Mouse (Mus musculus) lung, embryonic 14.5 days (tissue): Measurements from ENCODE around the gene Rasgef1b. TPM values are rescaled to one million over a fixed set of nuclear protein-coding genes. Genes with fewer than 3 reads are reported as not detected.

Experiments used
- ATAC-seq: fragments of 200-750 bp; cut with Nextera tagmentation; 2 replicates; pipeline ENCODE4 v1.8.0; 2017; ENCODE audit warnings: mild to moderate bottlenecking, moderate TSS enrichment, moderate library complexity; ENCODE audit not compliant: insufficient read depth
- DNase-seq: peaks from one replicate; pipeline ENCODE4 v3.0.0-alpha.2; 2015
- H3K27ac ChIP-seq: fragments of 300-500 bp; sonication (generic); 2 replicates; pipeline ENCODE4 v1.5.1; 2014; ENCODE audit warnings: low read depth, mild to moderate bottlenecking, moderate library complexity
- H3K27me3 ChIP-seq: fragments of 300-500 bp; sonication (generic); 2 replicates; pipeline ENCODE4 v1.6.1; 2014; ENCODE audit warnings: low read length, control low read depth; ENCODE audit not compliant: insufficient read depth
- H3K36me3 ChIP-seq: fragments of 300-500 bp; sonication (generic); 2 replicates; pipeline ENCODE4 v1.6.1; 2014; ENCODE audit warnings: control low read depth; ENCODE audit not compliant: insufficient read depth
- H3K4me1 ChIP-seq: fragments of 300-500 bp; sonication (generic); 2 replicates; pipeline ENCODE4 v1.6.1; 2014; ENCODE audit warnings: antibody characterized with exemption, control low read depth; ENCODE audit not compliant: insufficient read depth
- H3K4me2 ChIP-seq: fragments of 300-500 bp; sonication (generic); 2 replicates; pipeline ENCODE4 v1.6.1; 2014; ENCODE audit warnings: mild to moderate bottlenecking
- H3K4me3 ChIP-seq: fragments of 300-500 bp; sonication (generic); 2 replicates; pipeline ENCODE4 v1.5.1; 2014; ENCODE audit warnings: low read depth, low read length
- H3K9ac ChIP-seq: fragments of 300-500 bp; sonication (generic); 2 replicates; pipeline ENCODE4 v1.6.1; 2014
- H3K9me3 ChIP-seq: fragments of 300-500 bp; sonication (generic); 2 replicates; pipeline ENCODE4 v1.6.1; 2016; ENCODE audit warnings: low read depth, low read length, control low read depth
- CTCF ChIP-seq: IDR thresholded peaks from 2 replicates; pipeline ENCODE4 v1.5.1; 2016; ENCODE audit warnings: antibody characterized with exemption, low read depth
- WGBS: fragments of 180-500 bp; shearing (Covaris S2); extraction: QIAGEN DNeasy Blood & Tissue Kit; methylation state at CpG from one replicate; pipeline ENCODE4 v1.1.7; 2014; 5-methylcytosine and 5-hydroxymethylcytosine counted together
- polyA plus RNA-seq: library from polyadenylated mRNA; unstranded; fragments of >200 nt; fragmentation: Nextera tagmentation; extraction: Ambion mirVana; gene quantifications from 2 replicates; pipeline ENCODE4 v1.2.1, GENCODE M21; 2014

Gene Rasgef1b
- polyA plus RNA-seq, 1 experiment from 2014 or later = 15.9 TPM

- peaks cover 51% of the 10 kb centered on the region for H3K36me3 ChIP-seq
- H3K4me2 ChIP-seq = no peak overlapping the region
- TF ChIP-seq CTCF = no peak
- no peak overlapping the region for H3K4me3 ChIP-seq
- WGBS = 70% methylated on average over 4 of the region's 4 CpGs
- no peaks in the 10 kb centered on the region for H3K9me3 ChIP-seq
- H3K27me3 ChIP-seq = no peaks in the 10 kb centered on the region
- H3K9ac ChIP-seq = no peak overlapping the region
- no peak for ATAC-seq
- peaks cover 8% of the 10 kb centered on the region for H3K4me1 ChIP-seq
- no peak for DNase-seq
- no peak overlapping the region for H3K27ac ChIP-seq
Observed at GRCm38 (mm10) chr5:99238150-99238549, 490.7 kb downstream of the Rasgef1b start.

- Histone ChIP-seq H3K4me2 (no peak overlapping the region), H3K4me3 (no peak overlapping the region), H3K27ac (peak overlapping the region; percentile 70), H3K4me1 (no peaks in the 10 kb centered on the region; the same call in 1 of the 2 replicates), H3K36me3 (peaks cover 49% of the 10 kb centered on the region), H3K9ac (no peak overlapping the region), H3K27me3 (no peaks in the 10 kb centered on the region), H3K9me3 (no peaks in the 10 kb centered on the region)
- ATAC-seq (peak; percentile 54; the same call in 1 of the 2 replicates), DNase-seq (no peak)
- WGBS = 57% methylated on average over 11 of the region's 11 CpGs
- TF ChIP-seq CTCF = no peak
Observed at GRCm38 (mm10) chr5:99236888-99237752, 491.7 kb downstream of the Rasgef1b start.

GRCm38 (mm10) chr5:99236431-99236830, 492.4 kb downstream of the Rasgef1b start:
- ATAC-seq = peak; percentile 74
- Histone ChIP-seq H3K4me3 (no peak overlapping the region), H3K9me3 (no peaks in the 10 kb centered on the region), H3K4me2 (no peak overlapping the region), H3K27me3 (no peaks in the 10 kb centered on the region), H3K36me3 (peaks cover 49% of the 10 kb centered on the region), H3K27ac (peak overlapping the region; percentile 70), H3K9ac (no peak overlapping the region), H3K4me1 (no peaks in the 10 kb centered on the region)
- 50% methylated on average over 4 of the region's 4 CpGs for WGBS
- no peak for DNase-seq
- no peak for TF ChIP-seq CTCF

GRCm38 (mm10) chr5:99234275-99234674, 494.6 kb downstream of the Rasgef1b start:
- Histone ChIP-seq H3K36me3 (peaks cover 35% of the 10 kb centered on the region), H3K4me1 (no peaks in the 10 kb centered on the region), H3K27ac (no peak overlapping the region), H3K4me2 (no peak overlapping the region), H3K4me3 (no peak overlapping the region), H3K27me3 (no peaks in the 10 kb centered on the region), H3K9me3 (no peaks in the 10 kb centered on the region), H3K9ac (no peak overlapping the region)
- WGBS = 86% methylated on average over 17 of the region's 17 CpGs
- no peak for ATAC-seq
- no peak for DNase-seq
- TF ChIP-seq CTCF = no peak

GRCm38 (mm10) chr5:99233176-99233575, 495.7 kb downstream of the Rasgef1b start:
- no peaks in the 10 kb centered on the region for H3K4me1 ChIP-seq
- H3K27me3 ChIP-seq = no peaks in the 10 kb centered on the region
- H3K9ac ChIP-seq = no peak overlapping the region
- ATAC-seq = no peak
- peak; percentile 77 for DNase-seq
- no peak for TF ChIP-seq CTCF
- no peak overlapping the region for H3K27ac ChIP-seq
- no peak overlapping the region for H3K4me2 ChIP-seq
- H3K4me3 ChIP-seq = no peak overlapping the region
- H3K9me3 ChIP-seq = no peaks in the 10 kb centered on the region
- H3K36me3 ChIP-seq = peaks cover 29% of the 10 kb centered on the region
- 43% methylated on average over 3 of the region's 3 CpGs for WGBS

- ATAC-seq (no peak), DNase-seq (no peak)
- Histone ChIP-seq H3K4me2 (no peak overlapping the region), H3K36me3 (peaks cover 34% of the 10 kb centered on the region), H3K27ac (no peak overlapping the region), H3K9ac (no peak overlapping the region), H3K4me1 (no peaks in the 10 kb centered on the region), H3K9me3 (no peaks in the 10 kb centered on the region), H3K27me3 (no peaks in the 10 kb centered on the region), H3K4me3 (no peak overlapping the region)
- no peak for TF ChIP-seq CTCF
- 88% methylated on average over 8 of the region's 8 CpGs for WGBS
Observed at GRCm38 (mm10) chr5:99232410-99232809, 496.5 kb downstream of the Rasgef1b start.

GRCm38 (mm10) chr5:99230476-99230875, 498.4 kb downstream of the Rasgef1b start:
- Histone ChIP-seq H3K27me3 (no peaks in the 10 kb centered on the region), H3K4me2 (no peak overlapping the region), H3K4me3 (no peak overlapping the region), H3K9ac (no peak overlapping the region), H3K36me3 (peaks cover 39% of the 10 kb centered on the region), H3K27ac (no peak overlapping the region), H3K9me3 (no peaks in the 10 kb centered on the region), H3K4me1 (no peaks in the 10 kb centered on the region)
- WGBS = 67% methylated on average over 7 of the region's 7 CpGs
- no peak for DNase-seq
- TF ChIP-seq CTCF = no peak
- ATAC-seq = no peak
